Mouse (Mus musculus) brain, embryonic 14.5 days (tissue): ENCODE results near the gene Oas2. TPM values are rescaled to one million over a fixed set of nuclear protein-coding genes. Genes with fewer than 3 reads are reported as not detected.

Source experiments
- DNase-seq: peaks from one replicate; pipeline ENCODE4 v3.0.0-alpha.2; 2011; ENCODE audit warnings: low read depth
- CTCF ChIP-seq: fragments of 200-500 bp; IDR thresholded peaks from 2 replicates; pipeline ENCODE4 v1.5.1; 2012; ENCODE audit warnings: inconsistent platforms, mild to moderate bottlenecking, moderate library complexity, borderline replicate concordance; ENCODE audit not compliant: insufficient read depth, insufficient read length; ENCODE audit errors: extremely low read depth
- POLR2A ChIP-seq: fragments of 200-500 bp; IDR thresholded peaks from 2 replicates; pipeline ENCODE4 v1.6.1; 2012; ENCODE audit warnings: mild to moderate bottlenecking, inconsistent platforms, borderline replicate concordance; ENCODE audit not compliant: poor library complexity, insufficient read depth, insufficient read length, severe bottlenecking; ENCODE audit errors: extremely low read depth
- polyA plus RNA-seq: library from polyadenylated mRNA; depleted of rRNA; stranded (reverse); fragments of >200 nt; gene quantifications from 2 replicates; pipeline ENCODE4 v1.2.3, GENCODE M21; 2012; rRNA removed

Oas2 gene
- polyA plus RNA-seq, 1 experiment = 0.41 TPM

- no peak for DNase-seq
- TF ChIP-seq CTCF (no peak), POLR2A (no peak)
These were observed 57.6 kb downstream of the Oas2 start for GRCm38 (mm10) chr5:120692034-120692433.

GRCm38 (mm10) chr5:120690417-120690816, 59.2 kb downstream of the Oas2 start:
- TF ChIP-seq CTCF (no peak), POLR2A (no peak)
- no peak for DNase-seq

GRCm38 (mm10) chr5:120688434-120688833, 61.2 kb downstream of the Oas2 start:
- TF ChIP-seq CTCF = no peak
- no peak for TF ChIP-seq POLR2A
- no peak for DNase-seq

GRCm38 (mm10) chr5:120687897-120688296, 61.8 kb downstream of the Oas2 start:
- DNase-seq = no peak
- TF ChIP-seq CTCF (no peak), POLR2A (no peak)

- no peak for TF ChIP-seq POLR2A
- no peak for DNase-seq
These were observed 62.2 kb downstream of the Oas2 start for GRCm38 (mm10) chr5:120687484-120687851.

GRCm38 (mm10) chr5:120686749-120687483, 62.7 kb downstream of the Oas2 start:
- no peak for TF ChIP-seq POLR2A
- TF ChIP-seq CTCF = no peak
- DNase-seq = no peak

GRCm38 (mm10) chr5:120685678-120686077, 64.0 kb downstream of the Oas2 start:
- DNase-seq = no peak
- TF ChIP-seq CTCF (no peak), POLR2A (no peak)

- no peak for DNase-seq
- TF ChIP-seq POLR2A = no peak
- TF ChIP-seq CTCF = no peak
These were observed 66.5 kb downstream of the Oas2 start for GRCm38 (mm10) chr5:120682982-120683771.

- TF ChIP-seq POLR2A = no peak
- no peak for TF ChIP-seq CTCF
- peak; percentile 59 for DNase-seq
These were observed 68.7 kb downstream of the Oas2 start for GRCm38 (mm10) chr5:120680918-120681317.

Other genes with a start within 250 kb of the Oas2 start
- gene Plbd2, start 246.2 kb downstream of the Oas2 start, polyA plus RNA-seq = 16.8 and 23.2 TPM in 2 replicates
- gene Slc8b1, start 238.7 kb downstream of the Oas2 start, polyA plus RNA-seq = 3.1 and 3.5 TPM in 2 replicates
- gene Tpcn1, start 161.2 kb downstream of the Oas2 start, polyA plus RNA-seq = 27.1 and 32.5 TPM in 2 replicates
- gene Iqcd, start 160.8 kb downstream of the Oas2 start, polyA plus RNA-seq = 2.3 and 3.5 TPM in 2 replicates
- 32.8 and 38.1 TPM in 2 replicates for gene Rita1, start 137.3 kb downstream of the Oas2 start, polyA plus RNA-seq
- 42.7 and 49.7 TPM in 2 replicates for gene Ddx54, start 137.1 kb downstream of the Oas2 start, polyA plus RNA-seq
- 0.18 and 0.30 TPM in 2 replicates for gene Cfap73, start 115.6 kb downstream of the Oas2 start, polyA plus RNA-seq
- 1.00 and 2.8 TPM in 2 replicates for gene Rasal1, start 101.0 kb downstream of the Oas2 start, polyA plus RNA-seq
- gene Dtx1, start 37.9 kb downstream of the Oas2 start, polyA plus RNA-seq = 119 and 150 TPM in 2 replicates
- gene Oas3, start 27.8 kb upstream of the Oas2 start, polyA plus RNA-seq = 0.40 and 0.67 TPM in 2 replicates
- gene Oas1e, start 45.7 kb upstream of the Oas2 start, polyA plus RNA-seq = 0.10 and 0.19 TPM in 2 replicates
- 0.40 and 0.56 TPM in 2 replicates for gene Oas1c, start 62.7 kb upstream of the Oas2 start, polyA plus RNA-seq
- not detected in 2 replicates for gene Oas1f, start 97.5 kb upstream of the Oas2 start, polyA plus RNA-seq
- gene Oas1h, start 111.6 kb upstream of the Oas2 start, polyA plus RNA-seq = not detected in 2 replicates
- gene Oas1g, start 137.8 kb upstream of the Oas2 start, polyA plus RNA-seq = 0.10 and 0.16 TPM in 2 replicates
- 0.32 and 0.56 TPM in 2 replicates for gene Oas1a, start 157.7 kb upstream of the Oas2 start, polyA plus RNA-seq
- 0.11 TPM in 1 of 2 replicates, not detected in the other for gene Oas1d, start 164.7 kb upstream of the Oas2 start, polyA plus RNA-seq